Mouse (Mus musculus) liver, embryonic 14.5 days (tissue): ENCODE measurements at regions not wholly inside any gene's neighbourhood (a gene's known extent, or its start where the extent isn't known, plus 50 kb on each side); places are given as distances from the start of the nearest gene placed in this dataset.

Experiments used
- ATAC-seq: fragments of 200-750 bp; cut with Nextera tagmentation; 2 replicates; pipeline ENCODE4 v1.8.0; 2017; ENCODE audit warnings: moderate number of reproducible peaks, mild to moderate bottlenecking, moderate library complexity; ENCODE audit not compliant: insufficient read depth
- DNase-seq, 3 experiments: peaks; one replicate each; pipeline ENCODE4 v3.0.0-alpha.2; 2012 to 2013; ENCODE audit warnings: low read depth in 3 of 3, low spot score in 3 of 3
- H3K27ac ChIP-seq: fragments of 300-500 bp; sonication (generic); 2 replicates; pipeline ENCODE4 v1.5.1; 2014; ENCODE audit warnings: moderate library complexity, mild to moderate bottlenecking, control low read depth, inconsistent platforms
- H3K27me3 ChIP-seq: fragments of 300-500 bp; sonication (generic); 2 replicates; pipeline ENCODE4 v1.6.1; 2014; ENCODE audit warnings: mild to moderate bottlenecking, low read length, moderate library complexity; ENCODE audit not compliant: control insufficient read depth, insufficient read depth
- H3K36me3 ChIP-seq: fragments of 300-500 bp; sonication (generic); replicated peaks from 2 replicates; pipeline ENCODE4 v1.6.1; 2014; ENCODE audit warnings: low read depth; ENCODE audit not compliant: control insufficient read depth, insufficient read depth
- H3K4me1 ChIP-seq, 2 experiments: fragments of 200-500 bp in 1 of 2; fragments of 300-500 bp in 1 of 2; sonication (generic) in 1 of 2; replicated peaks; 2 replicates each; pipeline ENCODE4 v1.6.1; 2012 to 2014; ENCODE audit warnings: antibody characterized with exemption in 1 of 2, inconsistent platforms in 1 of 2, low read length in 1 of 2; ENCODE audit not compliant: control insufficient read depth in 2 of 2, insufficient read depth in 2 of 2
- H3K4me2 ChIP-seq: fragments of 300-500 bp; sonication (generic); 2 replicates; pipeline ENCODE4 v1.6.1; 2014; ENCODE audit warnings: low read depth, mild to moderate bottlenecking, control low read depth, moderate library complexity
- H3K4me3 ChIP-seq, 2 experiments: fragments of 200-500 bp in 1 of 2; fragments of 300-500 bp in 1 of 2; sonication (generic) in 1 of 2; 2 replicates each; pipeline ENCODE4 v1.5.1; 2012 to 2014; ENCODE audit warnings: low read depth in 2 of 2, low read length in 2 of 2, mild to moderate bottlenecking in 2 of 2, control low read depth in 1 of 2, inconsistent platforms in 1 of 2, moderate library complexity in 1 of 2; ENCODE audit not compliant: insufficient read depth in 1 of 2
- H3K9ac ChIP-seq: fragments of 300-500 bp; sonication (generic); replicated peaks from 2 replicates; pipeline ENCODE4 v1.6.1; 2014; ENCODE audit warnings: mild to moderate bottlenecking, control low read depth, moderate library complexity
- H3K9me3 ChIP-seq: fragments of 300-500 bp; sonication (generic); 2 replicates; pipeline ENCODE4 v1.6.1; 2016; ENCODE audit warnings: low read length, mixed read lengths; ENCODE audit not compliant: control insufficient read depth
- CTCF ChIP-seq: IDR thresholded peaks from 2 replicates; pipeline ENCODE4 v1.5.1; 2016; ENCODE audit warnings: antibody characterized with exemption, low read depth, control low read depth
- EP300 ChIP-seq: IDR thresholded peaks from 2 replicates; pipeline ENCODE4 v1.6.1; 2016; ENCODE audit warnings: antibody characterized with exemption, low read depth
- WGBS: fragments of 180-500 bp; shearing (Covaris S2); extraction: QIAGEN DNeasy Blood & Tissue Kit; methylation state at CpG from one replicate; pipeline ENCODE4 v1.1.7; 2014; ENCODE audit not compliant: insufficient replicate concordance; 5-methylcytosine and 5-hydroxymethylcytosine counted together

- H3K36me3 ChIP-seq: no peaks in the 10 kb centered on the region
- WGBS: 49% methylated on average over 6 of the region's 6 CpGs
- ATAC-seq: no peak
- H3K4me3 ChIP-seq: no peak overlapping the region
- DNase-seq: peak in 1 of 3 experiments; percentile 5
- 0 out of 2 replicates have a peak overlapping the region, but pooled peaks have one; percentile 21 for H3K4me2 ChIP-seq
- no peaks in the 10 kb centered on the region for H3K9me3 ChIP-seq
- no peak overlapping the region for H3K27ac ChIP-seq
- TF ChIP-seq EP300: no peak
- TF ChIP-seq CTCF: no peak
- H3K4me1 ChIP-seq: no peaks in the 10 kb centered on the region; a peak in 1 of 4 replicates
- no peaks in the 10 kb centered on the region for H3K27me3 ChIP-seq
- H3K9ac ChIP-seq: no peak overlapping the region
Observed at GRCm38 (mm10) chr8:26300246-26300645, 180.9 kb downstream of the Gm45692 start.

- Histone ChIP-seq H3K4me3 (no peak overlapping the region), H3K9me3 (no peaks in the 10 kb centered on the region), H3K36me3 (no peaks in the 10 kb centered on the region), H3K9ac (no peak overlapping the region), H3K4me1 (no peaks in the 10 kb centered on the region; a peak in 1 of 4 replicates), H3K27me3 (no peaks in the 10 kb centered on the region), H3K27ac (no peak overlapping the region), H3K4me2 (no peak overlapping the region)
- DNase-seq (no peak), ATAC-seq (no peak)
- WGBS: 68% methylated on average over 4 of the region's 4 CpGs
- TF ChIP-seq CTCF: no peak
- TF ChIP-seq EP300: no peak
Observed at GRCm38 (mm10) chr8:26301961-26302360, 182.6 kb downstream of the Gm45692 start.

- WGBS: 75% methylated on average over 6 of the region's 6 CpGs
- Histone ChIP-seq H3K27me3 (no peaks in the 10 kb centered on the region), H3K27ac (no peak overlapping the region), H3K36me3 (no peaks in the 10 kb centered on the region), H3K9me3 (no peaks in the 10 kb centered on the region), H3K4me3 (no peak overlapping the region), H3K4me2 (no peak overlapping the region), H3K9ac (no peak overlapping the region), H3K4me1 (peaks cover 0 to 3% of the 10 kb centered on the region in 2 experiments; a peak in 1 of 4 replicates)
- ATAC-seq (no peak), DNase-seq (no peak)
- no peak for TF ChIP-seq EP300
- TF ChIP-seq CTCF: no peak
Observed at GRCm38 (mm10) chr8:26304566-26304965, 185.2 kb downstream of the Gm45692 start.

- no peak overlapping the region for H3K27ac ChIP-seq
- H3K4me2 ChIP-seq: no peak overlapping the region
- no peak overlapping the region for H3K9ac ChIP-seq
- H3K9me3 ChIP-seq: no peaks in the 10 kb centered on the region
- no peak overlapping the region for H3K4me3 ChIP-seq
- TF ChIP-seq EP300 (no peak), CTCF (no peak)
- H3K4me1 ChIP-seq: peaks cover 0 to 3% of the 10 kb centered on the region in 2 experiments; a peak in 1 of 4 replicates
- 62% methylated on average over 18 of the region's 18 CpGs for WGBS
- no peaks in the 10 kb centered on the region for H3K27me3 ChIP-seq
- DNase-seq (no peak), ATAC-seq (no peak)
- H3K36me3 ChIP-seq: no peaks in the 10 kb centered on the region
Observed at GRCm38 (mm10) chr8:26305061-26305879, 185.9 kb downstream of the Gm45692 start.

GRCm38 (mm10) chr8:26308121-26308641 lies 188.8 kb downstream of the Gm45692 start:
- Histone ChIP-seq H3K4me2 (no peak overlapping the region), H3K36me3 (no peaks in the 10 kb centered on the region), H3K9me3 (no peaks in the 10 kb centered on the region), H3K9ac (no peak overlapping the region), H3K27ac (no peak overlapping the region), H3K4me1 (peaks cover 0 to 3% of the 10 kb centered on the region in 2 experiments; a peak in 1 of 4 replicates), H3K4me3 (no peak overlapping the region), H3K27me3 (no peaks in the 10 kb centered on the region)
- WGBS: 65% methylated on average over 15 of the region's 15 CpGs
- ATAC-seq (no peak), DNase-seq (no peak)
- no peak for TF ChIP-seq EP300
- no peak for TF ChIP-seq CTCF
